Mouse (Mus musculus) forebrain, embryonic 16.5 days (tissue): ENCODE measurements around the gene Med12l. TPM values are rescaled to one million over a fixed set of nuclear protein-coding genes. Genes with fewer than 3 reads are reported as not detected.

Experiments
- ATAC-seq: fragments of 200-750 bp; cut with Nextera tagmentation; 2 replicates; pipeline ENCODE4 v1.8.0; 2017; ENCODE audit warnings: mild to moderate bottlenecking, moderate library complexity
- H3K27ac ChIP-seq: fragments of 300-500 bp; sonication (generic); 2 replicates; pipeline ENCODE4 v1.5.1; 2014; ENCODE audit warnings: low read length, control low read depth
- H3K27me3 ChIP-seq: fragments of 300-500 bp; sonication (generic); replicated peaks from 2 replicates; pipeline ENCODE4 v1.6.1; 2014; ENCODE audit warnings: low read length; ENCODE audit not compliant: control insufficient read depth, insufficient read depth
- H3K36me3 ChIP-seq: fragments of 300-500 bp; sonication (generic); 2 replicates; pipeline ENCODE4 v1.6.1; 2014; ENCODE audit not compliant: control insufficient read depth, insufficient read depth
- H3K4me1 ChIP-seq: fragments of 300-500 bp; sonication (generic); replicated peaks from 2 replicates; pipeline ENCODE4 v1.6.1; 2014; ENCODE audit warnings: low read length; ENCODE audit not compliant: control insufficient read depth, insufficient read depth
- H3K4me2 ChIP-seq: fragments of 300-500 bp; sonication (generic); 2 replicates; pipeline ENCODE4 v1.6.1; 2014; ENCODE audit warnings: mild to moderate bottlenecking, low read length, control low read depth
- H3K4me3 ChIP-seq: fragments of 300-500 bp; sonication (generic); replicated peaks from 2 replicates; pipeline ENCODE4 v1.5.1; 2014; ENCODE audit warnings: mild to moderate bottlenecking, low read length, control low read depth
- H3K9ac ChIP-seq: fragments of 300-500 bp; sonication (generic); replicated peaks from 2 replicates; pipeline ENCODE4 v1.6.1; 2014; ENCODE audit warnings: low read depth, low read length, control low read depth
- H3K9me3 ChIP-seq: fragments of 300-500 bp; sonication (generic); 2 replicates; pipeline ENCODE4 v1.6.1; 2016; ENCODE audit warnings: low read length; ENCODE audit not compliant: control insufficient read depth
- WGBS: fragments of 180-500 bp; shearing (Covaris S2); extraction: QIAGEN DNeasy Blood & Tissue Kit; methylation state at CpG from one replicate; pipeline ENCODE4 v1.1.7; 2014; 5-methylcytosine and 5-hydroxymethylcytosine counted together
- polyA plus RNA-seq: library from polyadenylated mRNA; unstranded; fragments of >200 nt; fragmentation: Nextera tagmentation; extraction: Ambion mirVana; gene quantifications from 2 replicates; pipeline ENCODE4 v1.2.1, GENCODE M21; 2015

The Med12l gene
- polyA plus RNA-seq, 1 experiment from 2014 or later: 4.3 TPM

DNA sequence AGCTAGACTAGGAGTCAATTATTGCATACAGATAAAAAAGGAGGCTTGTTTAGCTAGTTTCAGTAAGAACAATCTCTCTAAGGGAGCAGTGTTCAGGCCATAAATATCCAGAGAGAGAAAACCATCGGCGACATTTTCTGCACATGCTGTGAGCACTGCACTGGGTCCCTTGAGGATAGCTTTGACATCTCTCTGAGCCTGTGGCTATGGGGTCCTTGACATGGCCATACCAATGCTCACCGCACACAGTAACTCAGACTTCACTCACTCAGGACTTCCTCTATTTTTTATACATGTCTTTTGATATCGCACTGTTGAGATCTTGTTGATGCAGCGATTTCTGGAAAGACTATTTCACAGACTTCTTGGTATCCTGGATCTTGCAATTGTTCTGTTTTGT, 151.4 kb downstream of the Med12l start:
- no peaks in the 10 kb centered on the region for H3K4me1 ChIP-seq
- H3K9me3 ChIP-seq: no peaks in the 10 kb centered on the region
- no peaks in the 10 kb centered on the region for H3K27me3 ChIP-seq
- no peaks in the 10 kb centered on the region for H3K36me3 ChIP-seq
- no peak for ATAC-seq
- H3K4me3 ChIP-seq: no peak overlapping the region
- H3K27ac ChIP-seq: no peak overlapping the region
- no peak overlapping the region for H3K4me2 ChIP-seq
- no peak overlapping the region for H3K9ac ChIP-seq
- WGBS: 94% methylated on average over 5 of the region's 5 CpGs

DNA sequence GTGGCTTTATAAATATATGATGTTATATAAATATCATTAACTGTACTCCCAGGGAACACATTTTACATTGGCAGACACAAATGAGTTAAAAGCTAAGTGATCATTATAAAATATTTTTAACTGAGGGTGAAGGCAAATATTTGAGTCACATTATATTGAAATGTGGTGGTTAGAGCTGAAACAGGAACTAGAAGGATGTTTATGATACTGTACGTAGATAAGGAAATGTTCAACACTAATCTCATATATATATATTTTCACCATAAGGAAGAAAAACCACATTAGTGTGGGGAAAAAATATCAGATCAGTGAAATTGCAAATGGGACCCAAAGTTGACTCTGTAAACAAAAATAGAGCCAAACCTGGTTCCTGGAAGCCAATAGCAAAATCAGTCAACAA, 154.8 kb downstream of the Med12l start:
- H3K36me3 ChIP-seq: no peaks in the 10 kb centered on the region
- no peak overlapping the region for H3K4me3 ChIP-seq
- no peaks in the 10 kb centered on the region for H3K27me3 ChIP-seq
- WGBS: 100% methylated on average over 1 of the region's 1 CpGs
- no peaks in the 10 kb centered on the region for H3K9me3 ChIP-seq
- H3K4me1 ChIP-seq: no peaks in the 10 kb centered on the region
- H3K4me2 ChIP-seq: no peak overlapping the region
- ATAC-seq: no peak
- H3K27ac ChIP-seq: no peak overlapping the region
- no peak overlapping the region for H3K9ac ChIP-seq

DNA sequence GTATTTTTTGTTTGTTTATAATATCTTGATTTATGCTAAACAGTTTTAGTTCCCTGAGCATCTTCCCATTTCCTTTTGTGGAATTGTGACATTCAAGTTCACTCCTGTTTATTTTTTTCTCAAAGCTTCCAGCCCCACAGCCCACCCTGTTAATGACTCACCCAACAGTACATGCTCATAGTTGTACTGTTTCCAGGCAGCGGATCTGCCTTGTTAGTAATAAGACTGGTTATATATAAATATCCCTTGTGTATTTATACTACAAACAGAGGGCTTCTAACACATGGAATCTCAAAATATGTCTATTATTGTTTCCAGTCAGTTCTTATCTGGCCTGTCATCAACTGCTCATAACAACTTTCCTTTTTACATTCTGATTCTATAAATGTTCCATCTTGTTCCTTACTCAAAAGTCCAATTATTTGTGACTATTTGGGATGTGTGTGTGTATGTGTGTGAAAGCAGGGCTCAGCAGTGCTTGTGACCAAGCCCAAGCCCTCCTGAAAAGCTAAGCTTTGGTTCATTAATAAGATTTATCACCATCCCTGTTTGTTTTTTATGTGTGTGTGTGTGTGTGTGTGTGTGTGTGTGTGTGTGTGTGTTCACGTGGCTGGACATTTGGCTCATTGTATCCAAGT, 161.9 kb downstream of the Med12l start:
- ATAC-seq: no peak
- no peaks in the 10 kb centered on the region for H3K4me1 ChIP-seq
- H3K9me3 ChIP-seq: no peaks in the 10 kb centered on the region
- H3K36me3 ChIP-seq: no peaks in the 10 kb centered on the region
- H3K27ac ChIP-seq: no peak overlapping the region
- H3K9ac ChIP-seq: no peak overlapping the region
- no peaks in the 10 kb centered on the region for H3K27me3 ChIP-seq
- no peak overlapping the region for H3K4me2 ChIP-seq
- 79% methylated on average over 2 of the region's 2 CpGs for WGBS
- no peak overlapping the region for H3K4me3 ChIP-seq

GRCm38 (mm10) chr3:59168476-59168875, 162.9 kb downstream of the Med12l start:
- Histone ChIP-seq H3K9me3 (no peaks in the 10 kb centered on the region), H3K27ac (no peak overlapping the region)

DNA sequence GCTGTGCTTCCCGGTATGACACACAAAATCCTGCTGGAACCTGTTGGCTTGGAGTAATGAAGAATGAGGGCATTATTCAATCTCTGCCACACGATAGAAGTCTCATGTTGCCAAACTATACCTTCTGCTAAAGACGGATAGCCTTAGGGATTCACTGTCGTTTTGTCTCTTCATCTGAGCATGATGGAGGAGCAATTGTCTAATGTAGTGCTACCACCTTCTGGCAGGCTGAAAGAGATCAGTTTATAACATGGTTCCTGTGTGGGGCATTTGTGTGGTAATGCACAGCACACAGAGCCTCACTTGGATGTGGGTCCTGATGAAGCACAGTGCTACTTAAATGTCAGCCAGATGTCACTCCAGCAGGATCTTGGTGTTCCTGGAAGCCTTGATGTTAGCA, 163.6 kb downstream of the Med12l start:
- H3K27me3 ChIP-seq: no peaks in the 10 kb centered on the region
- ATAC-seq: no peak
- no peak overlapping the region for H3K27ac ChIP-seq

More at GRCm38 (mm10) chr3:59168476-59168875, 162.9 kb downstream of the Med12l start:
- no peaks in the 10 kb centered on the region for H3K4me1 ChIP-seq
- H3K27me3 ChIP-seq: no peaks in the 10 kb centered on the region
- 91% methylated on average over 6 of the region's 6 CpGs for WGBS
- no peaks in the 10 kb centered on the region for H3K36me3 ChIP-seq
- H3K4me3 ChIP-seq: no peak overlapping the region
- no peak overlapping the region for H3K4me2 ChIP-seq
- no peak overlapping the region for H3K9ac ChIP-seq
- ATAC-seq: no peak

GRCm38 (mm10) chr3:59169921-59170627, 164.4 kb downstream of the Med12l start:
- H3K36me3 ChIP-seq: no peaks in the 10 kb centered on the region
- H3K27me3 ChIP-seq: no peaks in the 10 kb centered on the region
- H3K4me1 ChIP-seq: no peaks in the 10 kb centered on the region
- H3K4me3 ChIP-seq: no peak overlapping the region
- WGBS: 81% methylated on average over 2 of the region's 2 CpGs
- no peak for ATAC-seq
- H3K9ac ChIP-seq: no peak overlapping the region
- no peak overlapping the region for H3K27ac ChIP-seq
- H3K9me3 ChIP-seq: no peaks in the 10 kb centered on the region
- H3K4me2 ChIP-seq: no peak overlapping the region

More for the DNA sequence above, 163.6 kb downstream of the Med12l start:
- H3K4me1 ChIP-seq: no peaks in the 10 kb centered on the region
- 87% methylated on average over 4 of the region's 4 CpGs for WGBS
- H3K9me3 ChIP-seq: no peaks in the 10 kb centered on the region
- no peak overlapping the region for H3K9ac ChIP-seq
- H3K36me3 ChIP-seq: no peaks in the 10 kb centered on the region
- no peak overlapping the region for H3K4me2 ChIP-seq
- no peak overlapping the region for H3K4me3 ChIP-seq

DNA sequence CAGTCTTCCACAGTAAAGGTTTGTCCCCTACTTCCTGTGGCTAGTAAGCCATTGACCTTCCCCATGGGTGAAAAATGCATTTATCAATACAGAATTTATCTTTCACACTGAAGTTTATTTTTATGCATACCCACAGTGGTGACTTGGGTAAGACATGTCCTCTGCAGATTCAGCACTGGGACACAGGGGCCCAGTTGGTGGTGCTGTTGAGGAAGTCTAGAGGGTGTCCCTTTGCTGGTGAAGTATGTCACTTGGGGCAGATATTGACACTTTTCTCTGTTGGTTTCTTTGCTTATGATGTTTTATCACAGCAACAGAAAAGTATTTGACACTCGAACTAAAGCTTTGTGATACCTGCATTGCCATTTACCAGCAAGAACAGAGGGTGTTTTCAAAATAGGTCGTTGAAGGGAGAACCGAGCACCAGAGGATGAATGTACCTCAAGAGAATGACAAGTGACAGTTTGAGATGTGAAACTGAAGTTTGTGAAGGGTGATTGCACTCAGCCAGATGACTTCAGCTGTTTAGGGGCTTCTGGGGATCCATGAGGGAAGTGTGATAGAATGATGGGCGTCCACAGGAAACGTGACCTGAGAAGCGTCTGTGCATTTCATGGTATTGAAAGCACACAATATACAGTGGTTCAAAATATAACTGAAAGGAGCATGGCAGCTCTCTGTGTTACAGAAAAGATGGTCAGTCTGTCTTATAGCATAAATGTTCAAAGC, 169.0 kb downstream of the Med12l start:
- Histone ChIP-seq H3K4me3 (no peak overlapping the region), H3K27ac (no peak overlapping the region), H3K36me3 (no peaks in the 10 kb centered on the region), H3K4me2 (no peak overlapping the region), H3K9me3 (no peaks in the 10 kb centered on the region), H3K27me3 (no peaks in the 10 kb centered on the region), H3K9ac (no peak overlapping the region), H3K4me1 (no peaks in the 10 kb centered on the region)
- no peak for ATAC-seq
- 87% methylated on average over 6 of the region's 6 CpGs for WGBS

GRCm38 (mm10) chr3:59175234-59175633, 169.6 kb downstream of the Med12l start:
- no peak overlapping the region for H3K27ac ChIP-seq
- peak; percentile 80 for ATAC-seq
- no peaks in the 10 kb centered on the region for H3K4me1 ChIP-seq
- no peak overlapping the region for H3K4me3 ChIP-seq
- no peaks in the 10 kb centered on the region for H3K36me3 ChIP-seq
- H3K9me3 ChIP-seq: no peaks in the 10 kb centered on the region
- H3K27me3 ChIP-seq: no peaks in the 10 kb centered on the region
- H3K4me2 ChIP-seq: no peak overlapping the region
- H3K9ac ChIP-seq: no peak overlapping the region
- 39% methylated on average over 5 of the region's 5 CpGs for WGBS

GRCm38 (mm10) chr3:59176871-59177270, 171.2 kb downstream of the Med12l start:
- H3K4me1 ChIP-seq: no peaks in the 10 kb centered on the region
- no peaks in the 10 kb centered on the region for H3K36me3 ChIP-seq
- H3K4me3 ChIP-seq: no peak overlapping the region
- H3K9me3 ChIP-seq: no peaks in the 10 kb centered on the region
- 67% methylated on average over 5 of the region's 5 CpGs for WGBS
- H3K27me3 ChIP-seq: no peaks in the 10 kb centered on the region
- no peak for ATAC-seq
- H3K27ac ChIP-seq: no peak overlapping the region
- no peak overlapping the region for H3K4me2 ChIP-seq
- no peak overlapping the region for H3K9ac ChIP-seq
